Mouse (Mus musculus) adrenal gland, postnatal 10 days (tissue): ENCODE measurements around the gene Birc5. TPM values are rescaled to one million over a fixed set of nuclear protein-coding genes. Genes with fewer than 3 reads are reported as not detected.
"Not testable (repeated sequence)": the region's sequence is repeated elsewhere in the genome, so short reads cannot be mapped to it uniquely, and the experiment has no call there.

ENCODE experiments used
- DNase-seq: peaks from one replicate; pipeline ENCODE4 v3.0.0; 2021; ENCODE audit warnings: mixed read lengths
- total RNA-seq, 2 experiments: library from RNA; stranded (reverse); gene quantifications; 2 replicates each; pipeline ENCODE4 v1.2.3; 2021

Gene Birc5
- total RNA-seq, 2 experiments from 2014 or later, result 23.3 to 28.0 TPM

GRCm38 (mm10) chr11:117826916-117827315 lies 22.1 kb upstream of the Birc5 start:
- DNase-seq, result no peak

GRCm38 (mm10) chr11:117827386-117827785 lies 21.7 kb upstream of the Birc5 start:
- no peak for DNase-seq

- DNase-seq, result peak; percentile 59
Measured at GRCm38 (mm10) chr11:117828149-117828887, 20.7 kb upstream of the Birc5 start.

GRCm38 (mm10) chr11:117828888-117829604 lies 20.0 kb upstream of the Birc5 start:
- DNase-seq, result peak; percentile 62

GRCm38 (mm10) chr11:117829671-117830215 lies 19.3 kb upstream of the Birc5 start:
- peak; percentile 67 for DNase-seq

- DNase-seq, result no peak
Measured at GRCm38 (mm10) chr11:117830401-117830800, 18.6 kb upstream of the Birc5 start.

GRCm38 (mm10) chr11:117832086-117832969 lies 16.7 kb upstream of the Birc5 start:
- peak; percentile 78 for DNase-seq

GRCm38 (mm10) chr11:117833509-117833908 lies 15.5 kb upstream of the Birc5 start:
- not testable (repeated sequence) for DNase-seq

- no peak for DNase-seq
Measured at GRCm38 (mm10) chr11:117834086-117834485, 15.0 kb upstream of the Birc5 start.

GRCm38 (mm10) chr11:117836306-117836705 lies 12.7 kb upstream of the Birc5 start:
- peak; percentile 43 for DNase-seq

GRCm38 (mm10) chr11:117838572-117838971 lies 10.5 kb upstream of the Birc5 start:
- DNase-seq, result no peak

- DNase-seq, result no peak
Measured at GRCm38 (mm10) chr11:117839021-117839420, 10.0 kb upstream of the Birc5 start.

GRCm38 (mm10) chr11:117840910-117841309 lies 8.1 kb upstream of the Birc5 start:
- no peak for DNase-seq

GRCm38 (mm10) chr11:117843434-117843833 lies 5.6 kb upstream of the Birc5 start:
- DNase-seq, result no peak

GRCm38 (mm10) chr11:117844997-117845396 lies 4.1 kb upstream of the Birc5 start:
- no peak for DNase-seq

- DNase-seq, result no peak
Measured at GRCm38 (mm10) chr11:117845651-117846050, 3.4 kb upstream of the Birc5 start.

GRCm38 (mm10) chr11:117846640-117847039 lies 2.4 kb upstream of the Birc5 start:
- DNase-seq, result no peak

GRCm38 (mm10) chr11:117847593-117848215 lies 1.3 kb upstream of the Birc5 start:
- DNase-seq, result no peak

GRCm38 (mm10) chr11:117848271-117848984 lies 623 bp upstream of the Birc5 start:
- peak; percentile 56 for DNase-seq

- no peak for DNase-seq
Measured at GRCm38 (mm10) chr11:117852875-117853274, 3.8 kb downstream of the Birc5 start.

GRCm38 (mm10) chr11:117854241-117854640 lies 5.2 kb downstream of the Birc5 start:
- DNase-seq, result no peak
